Mouse (Mus musculus) large intestine, adult 2 months (tissue): ENCODE measurements around the gene Tmem169. TPM values are rescaled to one million over a fixed set of nuclear protein-coding genes. Genes with fewer than 3 reads are reported as not detected.

Experiments
- DNase-seq: peaks from one replicate; pipeline ENCODE4 v3.0.0-alpha.2; 2012; ENCODE audit warnings: low read depth, low spot score
- WGBS: fragments of 180-500 bp; shearing (Covaris S2); methylation state at CpG from one replicate; pipeline ENCODE4 v1.1.7; 2018; 5-methylcytosine and 5-hydroxymethylcytosine counted together
- polyA plus RNA-seq: library from polyadenylated mRNA; depleted of rRNA; stranded (reverse); fragments of >200 nt; gene quantifications from 2 replicates; pipeline ENCODE4 v1.2.3, GENCODE M21; 2012

Tmem169 gene
- polyA plus RNA-seq, 1 experiment: 0.14 TPM

GRCm38 (mm10) chr1:72282604-72283003 lies 1.6 kb upstream of the Tmem169 start:
- DNase-seq: no peak
- WGBS: 28% methylated on average over 1 of the region's 1 CpGs

GRCm38 (mm10) chr1:72284539-72284938 lies 370 bp downstream of the Tmem169 start:
- WGBS: 8% methylated on average over 5 of the region's 5 CpGs
- no peak for DNase-seq

- no peak for DNase-seq
- 75% methylated on average over 5 of the region's 5 CpGs for WGBS
Observed at GRCm38 (mm10) chr1:72286904-72287303, 2.7 kb downstream of the Tmem169 start.

- DNase-seq: no peak
- WGBS: 48% methylated on average over 4 of the region's 4 CpGs
Observed at GRCm38 (mm10) chr1:72287893-72288292, 3.7 kb downstream of the Tmem169 start.

- no peak for DNase-seq
- 84% methylated on average over 4 of the region's 4 CpGs for WGBS
Observed at GRCm38 (mm10) chr1:72288527-72289150, 4.5 kb downstream of the Tmem169 start.

- DNase-seq: no peak
- 94% methylated on average over 4 of the region's 4 CpGs for WGBS
Observed at GRCm38 (mm10) chr1:72290896-72291295, 6.7 kb downstream of the Tmem169 start.

GRCm38 (mm10) chr1:72291421-72291820 lies 7.3 kb downstream of the Tmem169 start:
- no peak for DNase-seq
- 92% methylated on average over 4 of the region's 4 CpGs for WGBS

- 92% methylated on average over 2 of the region's 2 CpGs for WGBS
- no peak for DNase-seq
Observed at GRCm38 (mm10) chr1:72291925-72292324, 7.8 kb downstream of the Tmem169 start.

- WGBS: 39% methylated on average over 4 of the region's 4 CpGs
Observed at GRCm38 (mm10) chr1:72293869-72294663, 9.9 kb downstream of the Tmem169 start.

GRCm38 (mm10) chr1:72295746-72296145 lies 11.6 kb downstream of the Tmem169 start:
- no peak for DNase-seq
- WGBS: 82% methylated on average over 8 of the region's 8 CpGs

More at GRCm38 (mm10) chr1:72293869-72294663, 9.9 kb downstream of the Tmem169 start:
- no peak for DNase-seq

- DNase-seq: no peak
- WGBS: 91% methylated on average over 1 of the region's 1 CpGs
Observed at GRCm38 (mm10) chr1:72301845-72302244, 17.7 kb downstream of the Tmem169 start.

- 70% methylated on average over 3 of the region's 3 CpGs for WGBS
- no peak for DNase-seq
Observed at GRCm38 (mm10) chr1:72306241-72306640, 22.1 kb downstream of the Tmem169 start.

- no peak for DNase-seq
- WGBS: 4% methylated on average over 11 of the region's 11 CpGs
Observed at GRCm38 (mm10) chr1:72306679-72307181, 22.6 kb downstream of the Tmem169 start.

GRCm38 (mm10) chr1:72307317-72307798 lies 23.2 kb downstream of the Tmem169 start, which contains the start of gene Xrcc5:
TSS of gene Xrcc5 (plus strand) at chr1:72307421.
- DNase-seq: peak; percentile 91
- WGBS: under 1% methylated on average over 21 of the region's 21 CpGs

- 71% methylated on average over 4 of the region's 4 CpGs for WGBS
- no peak for DNase-seq
Observed at GRCm38 (mm10) chr1:72308919-72309318, 24.8 kb downstream of the Tmem169 start.

- no peak for DNase-seq
- 79% methylated on average over 6 of the region's 6 CpGs for WGBS
Observed at GRCm38 (mm10) chr1:72309744-72310424, 25.7 kb downstream of the Tmem169 start.

- WGBS: 82% methylated on average over 9 of the region's 9 CpGs
- DNase-seq: no peak
Observed at GRCm38 (mm10) chr1:72312701-72313398, 28.7 kb downstream of the Tmem169 start.

- DNase-seq: no peak
Observed at GRCm38 (mm10) chr1:72313399-72314039, 29.4 kb downstream of the Tmem169 start.

GRCm38 (mm10) chr1:72315447-72315846 lies 31.3 kb downstream of the Tmem169 start:
- 86% methylated on average over 4 of the region's 4 CpGs for WGBS
- DNase-seq: no peak

More at GRCm38 (mm10) chr1:72313399-72314039, 29.4 kb downstream of the Tmem169 start:
- WGBS: 75% methylated on average over 5 of the region's 5 CpGs
